Mouse (Mus musculus): ENCODE results near the gene Mnx1. TPM values are rescaled to one million over a fixed set of nuclear protein-coding genes. Genes with fewer than 3 reads are reported as not detected.

Mnx1 gene
- total RNA-seq (2021) = not detected in 2 replicates
- long read RNA-seq = 0 reads

GRCm38 (mm10) chr5:29478208-29479197 lies at the start of gene Mnx1:
Gene Mnx1, minus strand, starts transcription at chr5:29478470.
- peak; percentile 10 for DNase-seq

DNA sequence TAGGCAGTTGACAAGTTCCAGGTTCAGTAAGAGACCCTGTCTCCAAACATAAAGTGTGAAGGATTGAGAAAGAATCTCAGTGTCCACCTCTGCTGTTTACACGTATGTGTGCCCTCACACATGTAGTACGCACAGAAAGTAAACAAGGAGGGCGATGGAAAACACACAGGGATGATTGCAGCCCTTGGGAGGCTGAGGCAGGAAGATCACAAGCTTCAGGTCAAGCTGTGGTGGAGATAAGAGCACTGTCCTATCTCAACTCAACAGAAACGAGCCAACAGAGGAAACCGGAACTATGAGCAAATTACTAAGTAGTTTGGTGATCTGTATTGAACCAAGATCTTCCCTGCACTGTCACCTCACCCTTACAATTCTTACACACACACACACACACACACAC lies 38.2 kb upstream of the Mnx1 start:
- no peak for DNase-seq

GRCm38 (mm10) chr5:29515888-29516287 lies 37.6 kb upstream of the Mnx1 start:
- no peak for DNase-seq

GRCm38 (mm10) chr5:29507013-29507412 lies 28.7 kb upstream of the Mnx1 start:
- DNase-seq = no peak

GRCm38 (mm10) chr5:29487321-29487720 lies 9.1 kb upstream of the Mnx1 start:
- DNase-seq = no peak

GRCm38 (mm10) chr5:29485941-29486320 lies 7.7 kb upstream of the Mnx1 start:
- DNase-seq = no peak

- DNase-seq = peak; percentile 59
Measured at GRCm38 (mm10) chr5:29484965-29485940, 7.0 kb upstream of the Mnx1 start.

DNA sequence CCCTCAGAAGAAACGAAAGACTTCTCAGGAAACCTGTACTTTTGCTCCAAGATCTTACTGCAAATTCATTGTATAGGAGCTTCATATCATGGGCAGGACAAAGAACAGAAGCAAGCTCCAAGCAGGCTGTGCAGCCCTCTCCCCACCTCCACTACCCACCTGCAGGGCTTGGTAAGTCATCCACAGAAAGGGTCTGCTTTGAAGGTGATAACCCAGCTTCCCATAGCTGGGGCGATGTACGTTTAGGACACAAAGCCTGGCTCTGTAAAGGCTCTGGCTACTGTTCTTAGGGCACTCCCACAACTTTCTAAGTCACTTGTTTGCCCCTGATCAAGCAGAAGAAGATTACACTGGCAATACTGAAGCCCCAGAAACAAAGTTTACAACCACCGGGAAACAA lies 5.5 kb upstream of the Mnx1 start:
- DNase-seq = no peak

- DNase-seq = peak; percentile 39
Measured at GRCm38 (mm10) chr5:29479198-29479593, 926 bp upstream of the Mnx1 start.

GRCm38 (mm10) chr5:29477474-29478207 lies 629 bp downstream of the Mnx1 start:
- DNase-seq = peak; percentile 9

- DNase-seq = no peak
Measured at GRCm38 (mm10) chr5:29476021-29476420, 2.2 kb downstream of the Mnx1 start.

GRCm38 (mm10) chr5:29475556-29475955 lies 2.7 kb downstream of the Mnx1 start:
- DNase-seq = no peak

GRCm38 (mm10) chr5:29475041-29475440 lies 3.2 kb downstream of the Mnx1 start:
- DNase-seq = no peak

DNA sequence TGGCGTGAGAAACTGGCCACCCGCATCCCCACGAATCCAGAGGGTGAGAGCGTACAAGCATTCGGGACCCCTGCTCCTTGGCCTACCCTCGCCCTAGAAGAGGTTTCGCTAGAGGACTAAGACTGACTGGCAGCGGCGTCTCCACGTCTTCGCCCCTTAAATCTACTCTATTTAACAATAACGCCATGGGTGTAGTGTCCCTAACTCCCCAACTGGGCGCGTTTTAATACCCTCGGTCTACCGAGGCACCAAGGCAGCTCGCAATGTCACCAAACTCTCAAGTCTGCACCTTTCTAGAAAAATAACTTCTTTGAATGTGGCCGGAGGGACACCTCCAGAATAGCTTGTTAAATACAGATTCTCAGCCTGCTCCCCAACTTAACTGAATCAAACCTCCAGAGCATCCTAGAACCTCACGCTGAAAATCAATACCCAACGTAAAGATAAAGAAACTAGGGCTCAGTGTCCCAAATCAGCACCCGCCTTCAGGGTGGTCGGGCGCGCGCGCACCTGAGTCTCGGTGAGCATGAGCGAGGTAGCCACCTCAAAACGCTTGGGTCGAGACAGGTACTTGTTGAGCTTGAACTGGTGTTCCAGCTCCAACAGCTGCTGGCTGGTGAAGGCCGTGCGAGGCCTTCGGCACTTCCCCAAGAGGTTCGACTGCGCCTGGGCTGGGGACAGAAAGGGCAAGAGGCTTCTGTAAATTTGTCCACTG lies 3.9 kb downstream of the Mnx1 start:
- DNase-seq = no peak

DNA sequence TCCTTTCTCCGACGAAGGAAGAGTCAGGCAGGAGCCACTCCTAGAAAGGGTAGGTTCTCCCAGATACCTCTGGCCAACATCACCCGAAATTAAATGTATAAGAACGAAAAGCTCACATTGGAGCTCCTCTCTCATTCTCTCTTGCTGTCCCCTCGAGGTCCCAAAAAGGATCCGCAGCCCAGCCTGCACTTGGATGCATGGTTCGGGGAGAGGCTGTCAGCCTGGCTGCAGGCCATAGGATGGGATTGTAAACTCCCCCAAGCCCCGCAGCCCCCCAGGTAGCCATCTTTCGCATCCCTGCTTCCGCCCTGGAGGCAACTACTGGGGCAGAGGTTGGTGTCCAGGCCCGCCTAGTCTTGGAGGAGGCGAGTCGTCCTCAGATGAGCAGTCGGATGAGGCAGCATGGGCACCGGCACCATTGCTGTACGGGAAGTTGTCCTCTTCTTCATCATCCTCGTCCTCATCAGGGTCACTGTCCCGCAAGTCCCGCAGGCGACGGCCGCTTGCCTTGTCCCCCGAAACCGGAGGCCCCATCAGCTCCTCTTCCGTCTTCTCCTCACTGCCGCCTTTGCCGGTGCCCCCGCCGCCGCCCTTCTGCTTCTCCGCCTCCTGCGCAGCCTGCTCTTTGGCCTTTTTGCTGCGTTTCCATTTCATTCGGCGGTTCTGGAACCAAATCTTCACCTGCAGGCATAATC lies 4.6 kb downstream of the Mnx1 start:
- no peak for DNase-seq

GRCm38 (mm10) chr5:29471855-29472665 lies 6.2 kb downstream of the Mnx1 start:
- no peak for DNase-seq

- DNase-seq = no peak
Measured at GRCm38 (mm10) chr5:29471396-29471795, 6.9 kb downstream of the Mnx1 start.

DNA sequence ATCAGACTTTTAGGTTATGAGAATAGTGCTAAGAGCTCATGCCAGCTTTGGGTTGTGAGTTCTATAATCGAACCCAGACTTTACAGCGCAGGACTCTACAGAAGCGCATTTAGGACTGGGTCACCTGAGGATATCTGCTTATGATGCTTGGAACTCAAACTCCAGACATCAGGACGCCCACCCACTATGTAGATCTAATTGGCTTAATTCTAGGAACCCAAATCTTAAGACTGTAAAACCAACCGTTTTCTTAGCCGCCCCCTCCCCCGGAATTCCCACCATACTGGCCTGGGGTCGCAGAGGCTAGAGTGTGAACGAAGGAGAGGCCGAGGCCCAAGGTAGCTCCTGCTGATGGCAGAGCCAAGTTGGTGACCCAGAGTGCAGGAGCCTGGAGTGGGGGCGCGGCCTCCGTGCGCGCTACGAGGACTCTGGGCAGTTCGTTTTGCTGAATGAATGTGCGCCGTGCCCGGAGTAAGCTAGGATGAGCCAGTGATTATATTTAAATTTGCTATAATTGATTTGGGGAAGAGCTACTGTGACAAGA lies 7.3 kb downstream of the Mnx1 start:
- DNase-seq = no peak

- no peak for DNase-seq
Measured at GRCm38 (mm10) chr5:29470271-29470670, 8.0 kb downstream of the Mnx1 start.

DNA sequence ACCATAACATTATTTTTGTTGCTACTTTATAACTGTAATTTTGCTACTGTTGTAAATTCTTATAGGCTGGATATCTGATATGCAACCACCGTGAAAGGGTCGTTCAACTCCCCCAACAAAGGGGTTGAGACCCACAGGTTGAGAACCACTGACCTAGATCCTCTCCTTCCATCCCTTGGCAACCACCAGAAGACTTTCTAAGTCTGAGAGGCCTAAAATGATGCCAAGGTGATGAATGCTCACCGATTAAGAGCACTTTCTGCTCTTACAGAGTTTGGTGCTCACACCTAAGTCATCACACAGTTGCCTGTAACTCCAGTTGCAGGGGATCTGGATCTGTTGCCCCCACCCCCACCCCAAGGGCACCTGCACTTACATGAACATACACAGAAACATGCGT lies 8.8 kb downstream of the Mnx1 start:
- DNase-seq = no peak

Data from adrenal gland, postnatal 25 days (tissue).